Mouse (Mus musculus) liver, embryonic 14 days (tissue): ENCODE measurements around the gene H2-M1. TPM values are rescaled to one million over a fixed set of nuclear protein-coding genes. Genes with fewer than 3 reads are reported as not detected.

ENCODE experiments used
- polyA plus RNA-seq: library from polyadenylated mRNA; depleted of rRNA; stranded (reverse); fragments of >200 nt; gene quantifications from 2 replicates; pipeline ENCODE4 v1.2.3, GENCODE M21; 2012; rRNA removed

The H2-M1 gene
- not detected in 2 replicates for polyA plus RNA-seq

GRCm38 (mm10) chr17:36672119-36672518 lies at the start of gene H2-M1:
TSS of gene H2-M1 (minus strand) at chr17:36672219.

GRCm38 (mm10) chr17:36642566-36642965 lies 29.5 kb downstream of the H2-M1 start, which contains the start of gene H2-M9:
TSS of gene H2-M9 (minus strand) at chr17:36642666.

Other genes starting within 250 kb of the H2-M1 start
- not detected in 2 replicates for gene H2-M10.4, start 209.9 kb downstream of the H2-M1 start, polyA plus RNA-seq
- gene H2-M11, start 125.1 kb downstream of the H2-M1 start, polyA plus RNA-seq: not detected in 2 replicates
- gene H2-M9, start 29.6 kb downstream of the H2-M1 start, polyA plus RNA-seq: not detected in 2 replicates
- gene H2-M10.5, start 100.7 kb upstream of the H2-M1 start, polyA plus RNA-seq: not detected in 2 replicates
- gene H2-M10.6, start 140.0 kb upstream of the H2-M1 start, polyA plus RNA-seq: not detected in 2 replicates
- 7.7 and 9.3 TPM in 2 replicates for gene Trim26, start 164.9 kb upstream of the H2-M1 start, polyA plus RNA-seq
- 0.24 and 0.33 TPM in 2 replicates for gene Trim15, start 195.0 kb upstream of the H2-M1 start, polyA plus RNA-seq
- 96.7 and 131 TPM in 2 replicates for gene Trim10, start 197.4 kb upstream of the H2-M1 start, polyA plus RNA-seq
- not detected in 2 replicates for gene Trim40, start 217.9 kb upstream of the H2-M1 start, polyA plus RNA-seq
- not detected in 2 replicates for gene Trim31, start 225.9 kb upstream of the H2-M1 start, polyA plus RNA-seq